Mouse (Mus musculus) urinary bladder, postnatal 25 days (tissue): ENCODE measurements around the gene Itpkc.
"Not testable (repeated sequence)": the region's sequence is repeated elsewhere in the genome, so short reads cannot be mapped to it uniquely, and the experiment has no call there.

Source experiments
- DNase-seq: peaks from one replicate; pipeline ENCODE4 v3.0.0; 2022; ENCODE audit warnings: low spot score

The Itpkc gene

DNA sequence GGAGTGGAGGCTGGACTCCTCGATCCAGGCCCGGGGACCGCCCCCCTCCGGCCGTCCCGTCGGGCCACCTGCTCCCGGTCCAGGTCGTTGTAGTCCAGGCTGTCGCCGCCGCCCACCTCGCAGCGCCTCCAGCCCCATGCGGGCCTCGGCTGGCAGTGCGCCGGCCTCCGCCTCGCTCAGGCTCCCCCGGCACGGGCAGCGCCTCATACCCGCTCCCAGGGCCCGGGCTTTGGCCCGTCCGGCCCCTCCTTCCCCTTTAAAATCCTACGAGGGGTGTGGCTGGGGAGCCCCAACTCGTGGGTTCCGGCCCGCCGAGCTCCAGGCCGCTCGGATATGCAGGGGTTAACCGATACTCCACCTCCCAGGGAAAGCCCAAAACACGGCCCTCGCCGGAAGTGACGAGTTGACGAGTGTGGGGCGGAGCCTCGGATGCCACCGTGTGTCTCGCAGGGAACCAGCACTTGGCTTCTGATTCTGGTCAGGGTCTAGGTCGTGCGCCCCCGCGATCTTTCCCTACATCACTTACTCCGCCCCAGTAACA lies at the start of gene Itpkc:
Gene Itpkc, minus strand, starts transcription at position 381 of the 541 bp plus-strand sequence.
- DNase-seq = peak; percentile 88

DNA sequence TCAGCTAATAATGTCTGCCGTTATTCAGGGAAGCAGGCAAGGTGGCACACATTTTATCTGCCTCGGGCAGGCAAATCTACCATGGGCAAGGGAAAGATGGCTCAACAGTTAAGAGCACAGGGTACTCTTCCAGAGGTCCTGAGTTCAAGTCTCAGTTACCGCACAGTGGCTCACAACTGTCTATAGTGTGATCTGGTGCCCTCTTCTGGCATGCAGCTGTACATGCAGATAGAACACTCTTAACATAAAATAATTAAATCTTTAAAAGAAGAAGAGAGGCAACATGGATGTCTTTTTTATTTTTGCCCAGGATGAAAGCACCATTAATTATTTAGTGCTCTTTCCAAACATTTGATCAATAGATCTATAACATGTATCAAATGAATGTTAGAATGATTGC lies 48.7 kb upstream of the Itpkc start:
- DNase-seq = no peak

DNA sequence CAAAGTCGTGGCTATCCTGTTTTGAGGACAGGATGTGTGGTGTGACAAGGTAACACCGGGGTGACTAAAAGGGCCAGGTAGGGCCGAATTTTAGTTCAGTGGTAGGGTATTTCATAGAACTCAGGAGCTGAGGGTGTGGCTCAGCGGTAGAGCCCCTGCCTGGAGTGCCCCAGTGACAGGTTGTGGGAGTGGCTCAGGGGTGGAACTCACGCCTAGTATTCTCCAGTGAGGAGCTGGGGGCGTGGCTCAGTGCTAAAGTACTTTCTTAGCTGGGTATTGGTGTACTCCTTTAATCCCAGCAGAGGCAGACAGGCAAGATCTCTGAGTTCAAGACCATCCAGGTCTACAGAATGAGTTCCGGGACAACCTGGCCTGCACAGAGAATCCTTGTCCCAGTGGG lies 47.6 kb upstream of the Itpkc start:
- DNase-seq = no peak

DNA sequence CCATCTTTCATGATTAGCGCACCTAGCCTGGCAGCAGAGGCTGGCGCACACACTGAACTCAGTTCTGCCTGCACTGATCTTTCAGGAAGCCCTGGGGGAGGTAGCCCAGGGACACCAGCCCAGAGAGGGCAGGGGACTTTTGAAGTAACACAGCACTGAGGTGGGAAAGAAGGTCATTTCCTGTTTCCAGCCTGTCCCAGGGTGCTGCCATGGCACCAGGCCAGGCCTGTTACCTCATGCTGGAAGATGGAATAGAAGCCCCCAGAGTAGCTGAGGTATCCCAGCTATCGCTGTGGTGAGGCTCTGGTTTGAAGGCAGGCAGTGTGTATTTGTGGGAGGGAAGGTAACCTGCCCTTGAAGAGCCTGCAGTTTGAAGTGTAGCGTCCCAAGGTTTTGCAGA lies 46.5 kb upstream of the Itpkc start:
- no peak for DNase-seq

- DNase-seq = peak; percentile 21
These were observed 45.4 kb upstream of the Itpkc start for GRCm38 (mm10) chr7:27273739-27274351.

GRCm38 (mm10) chr7:27271423-27271822 lies 43.0 kb upstream of the Itpkc start:
- no peak for DNase-seq

DNA sequence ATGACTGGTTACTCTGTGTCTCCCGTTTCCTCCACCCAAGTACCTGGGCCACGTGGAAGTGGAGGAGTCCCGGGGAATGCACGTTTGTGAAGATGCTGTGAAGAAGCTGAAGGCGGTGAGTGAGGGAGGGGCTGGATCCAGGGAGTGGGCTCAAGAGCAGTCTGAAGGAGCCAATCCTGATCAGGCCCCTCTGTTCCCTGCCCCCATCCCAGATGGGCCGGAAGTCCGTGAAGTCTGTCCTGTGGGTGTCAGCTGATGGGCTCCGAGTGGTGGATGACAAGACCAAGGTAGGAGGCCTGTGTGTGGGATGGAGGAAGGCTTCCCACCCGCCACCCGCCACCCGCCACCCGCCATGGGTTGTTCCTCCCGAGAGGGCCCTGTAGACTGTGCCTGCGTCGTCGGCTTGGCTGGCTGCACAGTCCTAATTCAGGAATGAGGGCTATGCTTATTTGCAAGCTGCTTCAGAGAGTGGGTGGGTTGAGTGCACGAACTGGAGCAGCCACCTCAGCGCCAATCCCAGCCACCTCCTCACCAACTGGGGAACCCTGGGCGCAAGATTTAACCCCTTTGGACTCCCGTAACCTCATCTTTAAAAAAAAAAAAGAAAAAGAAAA lies 38.2 kb upstream of the Itpkc start:
- no peak for DNase-seq

GRCm38 (mm10) chr7:27264761-27265160 lies 36.3 kb upstream of the Itpkc start:
- DNase-seq = no peak

GRCm38 (mm10) chr7:27261888-27262287 lies 33.4 kb upstream of the Itpkc start:
- no peak for DNase-seq

DNA sequence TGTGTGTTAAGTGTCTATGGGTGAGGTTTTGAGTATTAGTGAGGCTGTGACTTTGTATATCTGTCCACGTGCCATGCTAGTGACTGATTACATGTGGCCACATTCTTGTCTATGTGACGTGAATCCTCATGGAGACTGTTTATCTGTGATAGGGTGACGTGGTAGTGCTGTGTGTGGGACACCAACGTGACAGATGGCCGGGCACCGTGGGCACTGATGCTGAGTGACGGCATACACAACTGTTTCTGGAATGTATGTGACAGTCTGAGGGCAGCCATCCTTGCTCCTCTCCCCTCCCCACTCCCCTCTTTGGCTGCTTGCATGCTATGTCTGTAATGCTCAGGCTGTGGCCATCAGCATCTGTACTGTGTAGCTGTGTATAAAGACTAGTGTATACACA lies 32.4 kb upstream of the Itpkc start:
- no peak for DNase-seq

- no peak for DNase-seq
These were observed 31.3 kb upstream of the Itpkc start for GRCm38 (mm10) chr7:27259771-27260170.

GRCm38 (mm10) chr7:27259271-27259721 lies 30.8 kb upstream of the Itpkc start:
- DNase-seq = peak; percentile 18

GRCm38 (mm10) chr7:27258205-27258899 lies 29.9 kb upstream of the Itpkc start, which contains the start of gene Numbl:
Gene Numbl (plus strand): TSS chr7:27258433.
- DNase-seq = peak; percentile 90

GRCm38 (mm10) chr7:27257852-27258204 lies 29.4 kb upstream of the Itpkc start:
- no peak for DNase-seq

DNA sequence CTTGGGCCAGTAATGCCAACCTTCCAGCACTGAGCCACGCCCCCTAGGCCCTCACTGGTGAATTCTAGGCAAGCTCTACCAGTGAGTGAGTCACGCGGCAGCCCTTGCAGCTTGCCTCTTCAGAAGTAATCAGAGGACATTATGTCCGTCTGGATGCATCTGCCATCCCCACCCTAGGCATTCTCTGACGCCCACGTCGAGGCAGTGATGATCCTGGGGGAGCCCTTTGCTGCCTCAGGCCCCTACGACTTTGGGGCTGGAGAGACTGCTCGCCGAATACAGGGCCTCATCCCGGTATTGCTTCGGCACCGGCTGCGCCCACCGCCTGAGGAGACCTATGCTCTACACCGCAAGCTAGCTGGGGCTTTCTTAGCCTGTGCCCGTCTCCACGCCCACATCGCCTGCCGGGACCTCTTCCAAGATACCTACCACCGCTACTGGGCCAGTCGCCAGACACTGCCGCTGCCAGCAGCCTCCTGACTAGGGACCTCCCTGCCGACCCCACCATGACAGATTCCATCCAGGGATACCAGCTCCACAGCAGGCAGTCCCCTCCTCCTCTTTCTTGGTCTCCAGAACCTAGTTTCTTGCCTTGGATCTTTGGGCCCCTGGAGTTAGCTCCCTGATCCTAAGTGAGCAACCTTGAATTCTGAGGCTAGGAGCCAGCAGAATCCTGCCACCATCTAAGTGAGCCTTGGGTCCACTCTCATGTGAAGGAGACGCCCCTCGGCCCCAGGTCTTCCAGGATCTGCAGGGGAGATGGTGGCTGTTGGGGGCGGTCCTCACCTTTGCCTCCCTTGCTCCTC lies 28.8 kb upstream of the Itpkc start:
- peak; percentile 40 for DNase-seq

GRCm38 (mm10) chr7:27255721-27256120 lies 27.3 kb upstream of the Itpkc start:
- no peak for DNase-seq

- no peak for DNase-seq
These were observed 23.5 kb upstream of the Itpkc start for GRCm38 (mm10) chr7:27251946-27252345.

- no peak for DNase-seq
These were observed 21.5 kb upstream of the Itpkc start for GRCm38 (mm10) chr7:27249928-27250327.

GRCm38 (mm10) chr7:27249146-27249545 lies 20.7 kb upstream of the Itpkc start:
- DNase-seq = no peak

DNA sequence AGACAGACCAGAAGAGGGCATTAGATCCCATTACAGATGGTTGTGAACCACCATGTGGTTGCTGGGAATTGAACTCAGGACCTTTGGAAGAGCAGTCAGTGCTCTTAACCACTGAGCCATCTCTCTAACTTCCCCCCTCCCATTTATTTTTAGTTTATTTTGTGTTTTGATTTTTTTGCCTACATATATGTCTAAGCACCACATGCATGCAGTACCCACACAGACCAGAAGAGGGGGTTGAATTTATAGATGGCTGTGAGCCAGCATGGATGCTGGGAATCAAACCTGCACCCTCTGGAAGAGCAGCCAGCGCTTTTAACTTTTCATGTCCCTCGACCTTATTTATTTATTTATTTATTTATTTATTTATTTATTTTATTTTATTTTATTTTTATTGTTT lies 15.6 kb upstream of the Itpkc start:
- DNase-seq = not testable (repeated sequence)

GRCm38 (mm10) chr7:27243211-27243610 lies 14.8 kb upstream of the Itpkc start:
- DNase-seq = no peak

- DNase-seq = no peak
These were observed 10.1 kb upstream of the Itpkc start for GRCm38 (mm10) chr7:27238568-27238967.
